Mouse (Mus musculus) left cerebral cortex, postnatal 14 days (tissue): ENCODE measurements at regions not wholly inside any gene's neighbourhood (a gene's known extent, or its start where the extent isn't known, plus 50 kb on each side); places are given as distances from the start of the nearest gene placed in this dataset.
A peak's percentile ranks its signal among the peaks of the same experiment; 100 is the strongest.

Source experiments
- DNase-seq, 2 experiments: peaks; one replicate each; pipeline ENCODE4 v3.0.0; 2021 to 2022; ENCODE audit warnings: low spot score in 2 of 2, mixed read lengths in 1 of 2
- intact Hi-C: fragments of 180-260 bp; cut with DNase I; formaldehyde crosslinking; loops from one replicate; pipeline ENCODE4 v1.15.1; 2025

DNA sequence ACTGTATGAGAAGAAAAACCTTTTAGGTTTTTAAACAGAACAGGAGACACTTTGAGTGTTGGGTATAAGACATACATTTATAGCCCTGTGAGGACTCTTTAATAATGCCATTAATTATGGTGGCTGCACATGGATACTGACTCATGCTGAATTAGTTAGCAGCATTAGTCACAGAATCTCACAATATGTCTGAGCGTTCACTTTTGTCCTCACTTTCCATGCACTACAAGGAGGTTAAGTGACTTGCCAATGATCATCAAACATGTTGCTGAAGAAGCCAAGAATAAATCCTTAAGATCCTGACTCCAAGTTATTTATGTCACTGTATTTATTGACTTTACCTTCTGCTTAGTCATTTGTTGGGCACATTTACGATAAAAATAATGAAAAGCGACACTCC is 105.6 kb upstream of the Atxn7l3b start:
- DNase-seq: no peak
- intact Hi-C loops: no loop called here

DNA sequence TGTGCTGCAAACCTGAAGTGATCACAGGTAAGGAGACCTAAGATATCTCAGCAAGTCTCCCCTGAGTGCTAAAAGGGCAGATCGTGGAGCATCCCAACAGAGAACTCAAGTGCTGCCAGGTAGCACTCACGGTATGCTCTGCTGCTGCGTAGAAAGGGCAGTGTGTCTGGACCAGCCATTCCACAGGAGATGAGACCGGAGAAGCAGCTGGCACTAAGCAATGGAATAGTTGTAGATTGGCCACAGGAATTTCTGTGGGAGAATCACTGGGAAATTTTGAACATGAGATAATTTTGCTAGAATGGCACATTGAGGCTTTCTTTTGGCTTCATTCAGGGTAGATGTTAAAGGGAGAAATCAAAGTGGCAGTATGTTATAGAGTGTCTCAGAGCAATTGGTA is 104.1 kb upstream of the Atxn7l3b start:
- DNase-seq: no peak
- intact Hi-C loops: no loop called here

DNA sequence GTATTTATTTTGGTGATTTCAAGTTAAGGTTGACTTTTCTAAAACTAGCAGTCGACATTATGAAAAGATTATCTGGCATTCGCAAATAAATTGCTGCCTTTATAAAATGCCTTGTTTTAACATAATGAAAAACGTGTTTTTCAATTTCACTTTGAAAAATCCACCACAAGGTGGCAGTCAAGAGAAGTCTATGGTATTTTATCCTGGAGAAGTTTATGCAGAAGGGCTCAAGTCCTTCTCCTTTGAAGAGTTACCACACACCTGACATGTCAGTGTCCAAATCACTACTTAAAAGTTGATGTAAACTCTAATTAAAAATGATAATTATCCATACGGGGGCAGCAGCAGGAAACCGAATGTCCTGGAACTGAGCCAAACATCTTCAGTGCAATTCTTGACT is 98.5 kb upstream of the Atxn7l3b start:
- intact Hi-C loops: loop anchor here (5.0 kb wide), 1 partner anchor 1775 kb away; the partner anchor contains the start of gene Trhde
- peak; percentile 51 to 70 for DNase-seq

GRCm38 (mm10) chr10:113024633-113025032 is 95.8 kb upstream of the Atxn7l3b start:
- intact Hi-C loops: loop anchor here (5.0 kb wide), 1 partner anchor 1778 kb away; the partner anchor contains the start of gene Trhde
- no peak for DNase-seq

DNA sequence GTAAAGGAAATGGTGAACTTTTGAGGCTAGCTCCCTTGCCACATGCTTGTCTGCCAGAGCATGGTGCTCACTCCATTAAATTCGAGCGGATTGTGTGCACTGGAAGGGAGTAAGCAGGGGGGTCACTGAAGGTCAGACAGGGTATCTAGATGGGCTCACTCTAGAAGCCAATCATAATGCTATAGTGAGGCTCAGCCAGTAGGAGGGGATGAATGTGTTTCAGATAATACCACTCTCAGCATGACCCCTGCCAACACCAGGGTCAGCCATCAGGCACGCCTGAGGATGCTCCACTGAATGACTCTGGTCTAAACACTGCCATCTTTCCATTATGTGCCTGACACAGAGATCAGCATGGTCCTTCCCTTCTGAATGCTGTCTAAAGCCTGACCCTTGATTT is 80.3 kb upstream of the Atxn7l3b start:
- no peak for DNase-seq
- intact Hi-C loops: no loop called here

GRCm38 (mm10) chr10:112990720-112991119 is 61.9 kb upstream of the Atxn7l3b start:
- DNase-seq: no peak
- intact Hi-C loops: no loop called here

- no peak for DNase-seq
- intact Hi-C loops: no loop called here
Measured at GRCm38 (mm10) chr10:112982697-112983096, 53.9 kb upstream of the Atxn7l3b start.
